Mouse (Mus musculus) embryo, embryonic 11 days (tissue): Measurements from ENCODE around the gene Stat1.

ENCODE experiments used
- DNase-seq: peaks from one replicate; pipeline ENCODE4 v3.0.0-alpha.2; 2015

Stat1 gene

GRCm38 (mm10) chr1:52137292-52137691 is 18.1 kb downstream of the Stat1 start:
- no peak for DNase-seq

GRCm38 (mm10) chr1:52140534-52140933 is 21.3 kb downstream of the Stat1 start:
- DNase-seq = no peak

- no peak for DNase-seq
Observed at GRCm38 (mm10) chr1:52141482-52141881, 22.2 kb downstream of the Stat1 start.

DNA sequence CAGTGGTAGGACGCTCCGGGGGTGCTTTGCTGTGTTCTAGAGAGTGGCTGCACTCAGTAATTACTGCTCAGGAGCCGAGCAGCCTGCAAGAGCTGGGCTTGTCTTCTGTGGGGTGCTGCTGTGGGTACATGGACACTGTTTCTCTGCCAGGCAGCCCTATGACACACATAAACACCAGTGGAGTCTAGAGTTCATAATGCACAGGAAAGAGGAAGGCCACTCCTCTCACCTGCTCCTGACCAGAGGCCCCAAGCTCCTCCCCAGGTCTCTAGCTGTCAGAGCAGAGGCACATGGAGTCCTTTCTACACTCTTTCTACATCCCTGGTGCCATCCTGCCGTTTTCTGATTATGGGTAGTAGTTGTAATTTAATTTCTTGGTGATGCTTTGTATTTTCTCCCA is 22.9 kb downstream of the Stat1 start:
- DNase-seq = no peak

DNA sequence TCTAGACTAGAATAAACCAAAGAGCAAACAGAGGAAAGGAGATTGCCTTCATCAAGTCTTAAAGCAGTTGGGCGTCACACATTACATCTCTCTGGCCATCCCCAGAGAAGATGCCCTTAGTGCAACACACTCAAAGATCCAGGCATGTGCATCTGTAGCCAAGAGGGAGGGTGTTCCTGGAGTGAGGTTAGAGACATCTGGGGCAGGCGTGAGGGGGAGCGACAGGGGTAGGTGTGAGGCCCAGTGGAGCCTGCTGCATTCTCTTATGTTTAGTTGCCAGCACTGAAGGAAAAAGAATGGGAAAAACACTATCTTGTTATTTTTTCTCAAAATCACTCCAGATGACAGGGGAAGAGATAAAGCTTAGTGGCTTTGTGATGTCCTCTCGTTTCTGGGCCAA is 24.0 kb downstream of the Stat1 start:
- DNase-seq = no peak

DNA sequence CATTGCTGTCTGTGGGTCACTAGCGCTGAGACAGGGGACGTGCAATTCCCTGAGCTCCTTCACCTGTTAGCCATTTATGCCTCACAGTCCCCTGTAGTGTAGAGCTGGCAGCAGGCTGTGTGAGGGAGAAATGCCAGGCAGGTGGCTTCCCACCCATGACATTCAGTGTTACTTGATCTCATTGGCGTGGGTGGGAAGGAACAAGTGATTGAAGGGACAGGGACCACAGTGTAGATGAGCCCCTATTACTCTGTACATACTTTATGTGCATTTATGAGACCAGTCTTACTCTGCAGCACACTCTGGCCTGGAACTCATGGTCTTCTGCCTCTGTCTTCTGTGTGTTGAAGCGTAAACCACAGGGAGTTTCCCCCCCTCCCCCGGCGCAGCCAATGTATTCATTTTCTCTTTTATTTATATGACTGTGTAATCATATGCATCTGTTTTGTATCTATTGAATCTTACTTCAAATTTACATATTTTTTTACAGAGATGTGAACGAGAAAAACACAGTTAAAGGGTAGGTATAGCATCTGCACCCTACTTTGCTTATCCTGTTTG is 24.4 kb downstream of the Stat1 start:
- no peak for DNase-seq

- no peak for DNase-seq
Observed at GRCm38 (mm10) chr1:52144907-52145306, 25.7 kb downstream of the Stat1 start.

DNA sequence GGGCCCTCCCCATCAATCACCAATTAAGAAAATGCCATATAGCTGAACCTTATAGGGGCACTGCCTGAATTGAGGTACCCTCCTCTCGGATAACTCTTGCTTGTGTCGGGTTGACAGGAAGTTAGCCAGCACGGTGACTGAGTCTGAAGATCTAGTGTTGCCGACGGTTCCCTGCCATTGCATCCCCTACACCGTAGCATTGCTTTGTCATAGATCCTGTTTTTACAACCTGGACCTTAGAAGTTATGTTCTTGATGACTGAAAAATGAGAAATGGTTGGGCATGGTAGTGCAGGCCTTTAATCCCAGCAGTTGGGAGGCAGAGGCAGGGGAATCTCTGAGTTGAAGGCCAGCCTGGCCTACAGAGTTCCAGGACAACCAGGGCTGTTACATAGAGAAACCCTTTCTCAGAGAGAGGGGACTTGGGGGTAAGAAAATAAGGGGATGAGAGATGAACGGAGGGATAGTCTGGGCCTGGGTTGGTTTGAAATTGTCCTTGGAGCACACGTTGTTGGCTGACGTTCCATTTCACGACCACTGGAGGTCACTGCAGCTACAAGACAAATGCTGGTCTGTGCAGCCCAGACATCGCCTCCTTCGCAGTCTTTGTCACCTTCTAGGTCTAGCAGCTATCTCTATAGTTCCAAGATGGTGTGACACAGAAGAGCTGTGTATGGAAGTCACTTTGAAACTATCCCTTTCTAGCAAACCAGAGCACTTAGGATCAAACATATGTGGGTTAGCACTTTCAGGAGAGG is 27.2 kb downstream of the Stat1 start:
- peak; percentile 80 for DNase-seq

GRCm38 (mm10) chr1:52147431-52147830 is 28.2 kb downstream of the Stat1 start:
- DNase-seq = no peak

GRCm38 (mm10) chr1:52148178-52148577 is 28.9 kb downstream of the Stat1 start:
- DNase-seq = no peak

DNA sequence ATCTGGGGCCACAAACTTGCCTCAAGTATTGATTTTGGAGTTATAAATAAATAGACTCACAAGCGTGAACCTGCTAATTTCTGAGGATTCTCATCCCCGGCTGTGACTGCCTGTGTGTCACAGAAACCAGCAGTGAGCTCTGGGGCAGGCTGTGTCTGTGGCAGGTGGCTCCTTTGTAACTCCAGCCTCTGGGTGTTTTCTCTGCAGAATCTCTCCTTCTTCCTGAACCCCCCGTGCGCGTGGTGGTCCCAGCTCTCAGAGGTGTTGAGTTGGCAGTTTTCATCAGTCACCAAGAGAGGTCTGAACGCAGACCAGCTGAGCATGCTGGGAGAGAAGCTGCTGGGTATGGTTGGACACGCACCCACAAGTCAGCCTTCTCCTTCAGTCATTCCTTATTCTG is 29.5 kb downstream of the Stat1 start:
- DNase-seq = no peak

DNA sequence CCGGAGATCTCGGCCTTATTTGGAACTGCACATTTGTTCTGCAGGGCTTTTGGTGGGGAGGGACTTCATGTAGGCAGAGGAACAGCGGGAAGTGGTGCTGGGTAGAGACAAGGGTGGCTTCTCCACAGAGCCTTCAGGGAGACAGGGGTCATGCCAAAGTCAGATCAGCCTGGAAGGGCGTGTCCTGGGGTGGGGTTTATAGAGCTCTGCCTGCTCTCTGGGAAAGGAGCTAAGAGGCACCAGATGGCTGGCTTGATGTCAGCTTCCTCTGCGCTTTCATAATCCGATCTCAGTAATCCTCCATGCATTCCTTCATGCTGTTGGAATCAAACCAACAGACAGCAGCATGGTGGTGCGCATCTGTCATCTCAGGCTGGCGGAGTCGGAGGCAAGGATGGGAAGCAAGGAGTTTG is 30.7 kb downstream of the Stat1 start:
- DNase-seq = peak; percentile 60

DNA sequence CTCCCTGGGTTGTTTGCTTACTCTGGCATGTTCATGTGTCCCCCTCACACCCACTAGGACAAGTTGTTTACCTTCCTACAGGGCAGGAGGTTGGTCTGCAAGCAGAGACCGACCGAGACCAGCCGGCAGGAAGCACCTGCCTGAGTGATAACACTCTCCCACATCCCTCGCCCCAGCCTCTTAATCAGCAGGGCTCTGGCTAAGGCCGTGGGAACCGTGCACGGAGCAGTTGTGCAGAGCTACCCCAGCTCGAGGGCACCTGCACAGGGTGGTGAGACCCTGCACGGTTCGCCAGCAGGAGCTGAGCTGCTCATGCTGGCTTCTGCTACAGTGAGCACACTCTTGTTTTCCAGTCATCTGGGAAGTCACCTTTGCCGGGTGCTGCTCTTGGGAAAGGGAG is 31.4 kb downstream of the Stat1 start:
- DNase-seq = no peak

GRCm38 (mm10) chr1:52151166-52151565 is 31.9 kb downstream of the Stat1 start:
- DNase-seq = no peak

DNA sequence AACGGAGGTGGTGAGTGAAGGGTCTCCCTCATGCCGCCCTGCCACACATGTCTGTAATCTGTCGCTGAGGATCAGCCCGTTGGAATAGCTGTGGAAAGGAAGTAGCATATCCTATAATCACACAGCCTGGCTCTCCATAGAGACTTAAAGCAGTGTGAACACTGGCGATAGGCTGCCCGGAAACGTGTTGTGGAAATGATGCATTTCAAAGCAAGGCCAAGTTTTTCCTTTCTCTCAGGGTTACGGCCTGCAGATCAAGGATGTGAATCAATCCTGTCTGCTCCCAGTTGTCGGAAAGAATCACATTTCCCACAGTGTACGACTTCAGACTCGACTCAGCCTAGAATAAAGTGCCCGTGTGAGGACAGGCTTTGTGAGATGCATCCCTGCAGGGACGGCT is 33.1 kb downstream of the Stat1 start:
- DNase-seq = no peak

DNA sequence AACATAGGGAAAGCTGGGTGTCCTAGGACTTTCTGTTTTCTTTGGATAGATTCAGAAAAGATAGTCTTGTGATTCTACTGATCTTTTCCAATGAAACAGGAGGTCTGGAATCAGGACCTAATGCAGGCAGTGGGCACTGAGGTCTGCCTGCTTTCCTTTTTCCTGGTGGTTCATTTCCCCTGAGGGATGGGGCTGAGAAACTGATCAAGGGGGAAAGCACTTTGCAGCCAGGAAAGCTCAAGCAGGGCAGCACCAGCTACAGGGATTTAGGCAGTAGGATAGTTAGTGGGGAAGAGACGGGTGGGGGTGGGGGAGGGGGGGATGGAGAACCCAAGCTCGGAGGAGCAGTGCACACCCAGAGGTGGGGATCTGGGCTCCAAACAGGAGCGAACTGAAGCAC is 33.7 kb downstream of the Stat1 start:
- no peak for DNase-seq

DNA sequence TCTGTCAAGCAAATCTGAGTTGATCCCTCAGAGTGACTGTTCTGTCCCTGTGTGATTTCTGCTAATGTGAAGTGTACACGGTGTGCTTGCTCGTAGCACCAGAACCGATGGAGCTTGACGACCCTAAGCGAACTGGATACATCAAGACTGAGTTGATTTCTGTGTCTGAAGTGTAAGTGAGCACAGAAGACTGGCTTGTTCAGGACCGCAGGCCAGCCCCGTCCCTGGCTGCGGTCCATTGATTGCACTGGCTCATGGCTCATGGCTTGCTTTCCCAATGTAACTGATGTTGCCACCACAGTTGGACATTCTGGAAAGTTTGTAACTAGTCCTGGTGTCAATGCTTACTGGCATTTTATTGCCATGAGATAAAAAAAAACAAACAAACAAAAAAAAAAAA is 35.6 kb downstream of the Stat1 start:
- no peak for DNase-seq

- DNase-seq = no peak
Observed at GRCm38 (mm10) chr1:52156351-52156750, 37.1 kb downstream of the Stat1 start.

DNA sequence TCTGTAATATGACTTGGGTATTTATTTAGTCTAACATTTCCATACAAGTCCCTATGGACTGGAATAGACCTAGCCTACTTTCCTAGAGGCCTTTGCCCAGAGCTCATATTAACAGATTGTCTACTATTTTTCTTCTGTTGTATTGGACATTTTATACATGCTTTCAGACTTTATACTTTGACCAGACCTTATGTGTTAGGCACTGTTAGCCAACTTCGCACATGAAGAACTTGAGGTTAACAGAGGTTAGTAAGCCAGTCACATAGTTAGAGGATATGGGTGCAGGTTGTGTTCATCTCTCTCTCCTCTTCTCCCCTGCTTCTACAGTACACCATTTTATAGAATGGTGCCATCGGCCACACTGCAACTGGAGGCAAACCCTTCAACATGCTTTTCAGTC is 38.8 kb downstream of the Stat1 start:
- no peak for DNase-seq

DNA sequence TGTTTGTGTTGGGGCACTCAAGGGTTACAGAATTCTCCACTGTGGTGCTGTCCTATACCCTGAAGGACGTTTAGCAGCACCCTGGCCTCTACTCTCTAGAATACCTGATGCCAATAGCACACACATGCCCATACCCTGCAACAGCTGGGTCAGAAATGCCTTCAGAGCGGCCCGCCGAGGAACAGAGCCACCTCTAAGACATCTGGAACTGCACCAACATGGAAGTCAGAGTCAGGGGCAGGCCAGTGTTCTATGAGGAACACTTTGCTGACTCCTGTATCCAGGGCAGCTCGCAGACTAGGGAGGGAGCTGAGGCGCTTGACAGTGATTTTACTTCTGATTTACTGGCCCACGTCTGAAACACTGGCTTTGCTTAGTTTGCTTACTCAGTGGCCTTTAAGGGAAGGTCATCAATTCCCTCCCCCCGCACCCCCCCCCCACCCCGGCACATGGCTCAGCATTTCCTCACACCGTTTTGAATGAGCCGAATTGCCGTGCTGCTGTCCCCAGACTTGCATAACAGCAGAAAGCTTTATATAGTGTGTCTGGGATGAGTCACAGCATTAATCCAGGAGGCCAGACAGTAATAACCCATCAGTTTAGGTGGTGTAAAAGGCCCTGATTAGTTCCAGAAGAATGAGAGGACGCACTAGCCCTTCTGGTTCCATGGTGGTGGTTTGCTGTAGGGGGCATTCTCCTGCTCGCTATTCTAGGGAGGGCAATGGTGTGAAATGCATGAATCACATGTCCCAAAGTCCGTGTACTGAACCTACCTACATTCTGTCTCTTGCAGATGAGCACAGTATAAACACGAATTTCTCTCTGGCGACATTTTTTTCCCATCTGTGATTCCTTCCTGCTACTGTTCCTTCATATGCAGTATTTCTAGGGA is 39.5 kb downstream of the Stat1 start:
- no peak for DNase-seq

DNA sequence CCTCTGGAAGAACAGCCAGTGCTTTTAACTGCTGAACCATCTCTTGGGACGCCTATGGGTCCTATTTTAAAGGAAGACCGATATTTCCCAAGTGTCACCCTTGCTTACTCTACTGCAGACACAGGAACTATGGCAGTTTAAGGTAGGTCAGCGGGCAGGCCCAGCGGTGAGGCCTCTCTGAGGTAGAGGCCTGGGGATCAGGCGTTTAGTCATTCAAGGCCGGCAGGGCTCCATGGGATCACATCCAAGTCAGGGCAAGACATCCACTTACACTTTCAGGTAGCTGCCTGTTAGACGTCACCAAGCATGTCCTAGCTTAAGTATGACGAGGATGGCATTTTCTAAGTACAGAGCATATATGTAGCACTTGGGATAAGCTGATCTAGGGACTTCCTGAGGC is 41.9 kb downstream of the Stat1 start:
- DNase-seq = no peak

GRCm38 (mm10) chr1:52163707-52164457 is 44.6 kb downstream of the Stat1 start:
- DNase-seq = no peak

DNA sequence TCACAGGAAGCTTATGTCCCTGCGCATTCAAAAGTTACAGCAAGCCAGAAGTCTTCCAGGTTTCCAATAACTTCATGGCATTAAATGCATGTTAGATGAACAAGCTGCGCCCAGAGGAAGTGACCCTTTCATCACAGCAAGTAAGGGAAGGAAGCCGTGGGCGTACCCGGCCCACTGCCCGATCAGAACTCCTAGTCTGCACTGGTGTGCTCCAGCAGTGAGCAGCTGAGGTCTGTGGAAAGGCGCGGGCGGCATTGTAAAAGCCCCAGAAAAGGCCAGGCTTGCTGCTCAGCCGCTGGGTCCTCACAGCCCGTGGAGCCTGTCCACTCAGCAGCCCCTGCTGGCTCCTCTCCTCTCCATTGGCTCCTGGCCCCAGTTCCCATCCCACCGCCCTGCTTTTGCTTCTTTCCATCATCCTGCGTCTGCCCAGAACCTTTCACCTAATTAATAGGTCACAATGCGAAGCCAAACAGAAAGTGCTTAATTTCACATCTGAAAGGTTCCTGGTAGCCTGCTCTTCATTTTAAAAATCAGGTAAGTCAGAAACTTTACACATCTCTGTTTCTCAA is 47.5 kb downstream of the Stat1 start:
- DNase-seq = no peak
